Mouse (Mus musculus) heart, postnatal 0 days (tissue): ENCODE results near the gene Olfr78. TPM values are rescaled to one million over a fixed set of nuclear protein-coding genes. Genes with fewer than 3 reads are reported as not detected.

Experiments
- ATAC-seq: fragments of 200-750 bp; cut with Nextera tagmentation; 2 replicates; pipeline ENCODE4 v1.8.0; 2017; ENCODE audit warnings: low read depth, moderate number of reproducible peaks, moderate library complexity; ENCODE audit not compliant: insufficient read depth
- DNase-seq: peaks from one replicate; pipeline ENCODE4 v3.0.0-alpha.2; 2016; ENCODE audit warnings: low spot score
- H3K27ac ChIP-seq: fragments of 300-500 bp; sonication (generic); 2 replicates; pipeline ENCODE4 v1.5.1; 2014; ENCODE audit warnings: low read depth, mild to moderate bottlenecking
- H3K27me3 ChIP-seq: fragments of 300-500 bp; sonication (generic); 2 replicates; pipeline ENCODE4 v1.6.1; 2014; ENCODE audit warnings: low read length, mixed read lengths; ENCODE audit not compliant: control insufficient read depth, insufficient read depth
- H3K36me3 ChIP-seq: fragments of 300-500 bp; sonication (generic); replicated peaks from 2 replicates; pipeline ENCODE4 v1.6.1; 2014; ENCODE audit warnings: low read length, mixed read lengths; ENCODE audit not compliant: control insufficient read depth, insufficient read depth
- H3K4me1 ChIP-seq: fragments of 300-500 bp; sonication (generic); 2 replicates; pipeline ENCODE4 v1.6.1; 2014; ENCODE audit warnings: antibody characterized with exemption; ENCODE audit not compliant: control insufficient read depth, insufficient read depth
- H3K4me2 ChIP-seq: fragments of 300-500 bp; sonication (generic); 2 replicates; pipeline ENCODE4 v1.6.1; 2014; ENCODE audit warnings: low read depth, mild to moderate bottlenecking, low read length, moderate library complexity
- H3K4me3 ChIP-seq: fragments of 300-500 bp; sonication (generic); 2 replicates; pipeline ENCODE4 v1.5.1; 2014; ENCODE audit warnings: low read depth, low read length
- H3K9ac ChIP-seq: fragments of 300-500 bp; sonication (generic); replicated peaks from 2 replicates; pipeline ENCODE4 v1.6.1; 2014; ENCODE audit warnings: low read depth, low read length, mixed read lengths
- H3K9me3 ChIP-seq: fragments of 300-500 bp; sonication (generic); replicated peaks from 2 replicates; pipeline ENCODE4 v1.6.1; 2016; ENCODE audit warnings: low read length; ENCODE audit not compliant: control insufficient read depth
- CTCF ChIP-seq: IDR thresholded peaks from 2 replicates; pipeline ENCODE4 v1.5.1; 2016; ENCODE audit warnings: antibody characterized with exemption, control low read depth, low read depth
- EP300 ChIP-seq: IDR thresholded peaks from 2 replicates; pipeline ENCODE4 v1.6.1; 2016; ENCODE audit warnings: antibody characterized with exemption, low read depth
- WGBS: fragments of 180-500 bp; shearing (Covaris S2); extraction: QIAGEN DNeasy Blood & Tissue Kit; methylation state at CpG from one replicate; pipeline ENCODE4 v1.1.7; 2014; 5-methylcytosine and 5-hydroxymethylcytosine counted together
- polyA plus RNA-seq: library from polyadenylated mRNA; unstranded; fragments of >200 nt; fragmentation: Nextera tagmentation; extraction: Ambion mirVana; gene quantifications from 2 replicates; pipeline ENCODE4 v1.2.1, GENCODE M21; 2015
- total RNA-seq: library from RNA; depleted of rRNA; stranded (reverse); fragments of >200 nt; gene quantifications from 2 replicates; pipeline ENCODE4 v1.2.3, GENCODE M21; 2014; ENCODE audit warnings: low replicate concordance; rRNA removed

The Olfr78 gene
- total and polyA plus RNA-seq, 2 experiments from 2014 or later: 0.34 to 4.1 TPM

- TF ChIP-seq EP300 (no peak), CTCF (no peak)
- Histone ChIP-seq H3K27ac (no peak within 1 kb of the TSS), H3K27me3 (no peaks in the 10 kb centered on the region), H3K9ac (no peak within 1 kb of the TSS), H3K9me3 (no peaks in the 10 kb centered on the region), H3K36me3 (no peaks in the 10 kb centered on the region), H3K4me3 (no peak within 1 kb of the TSS), H3K4me1 (no peaks in the 10 kb centered on the region), H3K4me2 (no peak within 1 kb of the TSS)
- DNase-seq (no peak), ATAC-seq (no peak)
These were observed 31.9 kb downstream of the Olfr78 start, which contains the start of gene Olfr559 for GRCm38 (mm10) chr7:102727391-102727790. Olfr559 (minus strand) TSS chr7:102727491.

- 24% methylated on average over 1 of the region's 1 CpGs for whole genome bisulfite sequencing
- no peak within 1 kb of the TSS for H3K4me3 ChIP-seq
- no peak within 1 kb of the TSS for H3K27ac ChIP-seq
- no peak for ATAC-seq
- H3K9ac ChIP-seq: no peak within 1 kb of the TSS
- DNase-seq: no peak
- H3K36me3 ChIP-seq: no peaks in the 10 kb centered on the region
- H3K4me1 ChIP-seq: no peaks in the 10 kb centered on the region
- TF ChIP-seq CTCF (no peak), EP300 (no peak)
- no peaks in the 10 kb centered on the region for H3K27me3 ChIP-seq
- 0 out of 2 replicates have a peak, but pooled peaks cover 4% of the 10 kb centered on the region for H3K9me3 ChIP-seq
- H3K4me2 ChIP-seq: no peak within 1 kb of the TSS
These were observed 40.3 kb downstream of the Olfr78 start, which contains the start of gene Olfr33 for GRCm38 (mm10) chr7:102718970-102719369. Olfr33 (minus strand) TSS chr7:102719070.

GRCm38 (mm10) chr7:102701915-102702314 lies 57.4 kb downstream of the Olfr78 start, which contains the start of gene Olfr558:
Olfr558 (plus strand) TSS chr7:102702215.
- Histone ChIP-seq H3K27me3 (no peaks in the 10 kb centered on the region), H3K9ac (no peak within 1 kb of the TSS), H3K9me3 (no peaks in the 10 kb centered on the region), H3K4me1 (no peaks in the 10 kb centered on the region), H3K36me3 (no peaks in the 10 kb centered on the region), H3K4me3 (no peak within 1 kb of the TSS), H3K27ac (no peak within 1 kb of the TSS), H3K4me2 (no peak within 1 kb of the TSS)
- ATAC-seq: no peak
- no peak for DNase-seq
- no peak for TF ChIP-seq CTCF
- no peak for TF ChIP-seq EP300

- no peak overlapping the region for H3K4me3 ChIP-seq
- TF ChIP-seq EP300: no peak
- no peak for TF ChIP-seq CTCF
- 78% methylated on average over 7 of the region's 7 CpGs for WGBS
- no peaks in the 10 kb centered on the region for H3K4me1 ChIP-seq
- no peak overlapping the region for H3K27ac ChIP-seq
- H3K4me2 ChIP-seq: no peak overlapping the region
- no peaks in the 10 kb centered on the region for H3K9me3 ChIP-seq
- no peaks in the 10 kb centered on the region for H3K36me3 ChIP-seq
- no peaks in the 10 kb centered on the region for H3K27me3 ChIP-seq
- ATAC-seq (no peak), DNase-seq (no peak)
- no peak overlapping the region for H3K9ac ChIP-seq
These were observed 60.8 kb downstream of the Olfr78 start for GRCm38 (mm10) chr7:102698461-102698860.

- 50% methylated on average over 5 of the region's 5 CpGs for WGBS
- ATAC-seq: no peak
These were observed 63.7 kb downstream of the Olfr78 start, which contains the start of gene Olfr557 for GRCm38 (mm10) chr7:102695358-102696125. Olfr557 (plus strand) TSS chr7:102695910.

More at GRCm38 (mm10) chr7:102695358-102696125, 63.7 kb downstream of the Olfr78 start, which contains the start of gene Olfr557:
- peak; percentile 16 for DNase-seq
- Histone ChIP-seq H3K9me3 (no peaks in the 10 kb centered on the region), H3K4me3 (no peak within 1 kb of the TSS), H3K4me2 (no peak within 1 kb of the TSS), H3K27me3 (no peaks in the 10 kb centered on the region), H3K27ac (no peak within 1 kb of the TSS), H3K36me3 (no peaks in the 10 kb centered on the region), H3K9ac (no peak within 1 kb of the TSS), H3K4me1 (no peaks in the 10 kb centered on the region)
- TF ChIP-seq EP300 (no peak), CTCF (peak; percentile 80)

Other genes with a start within 250 kb of the Olfr78 start
Only the 30 nearest of the 31 such genes appear.
- not detected in 2 replicates for gene Olfr547, start 224.7 kb downstream of the Olfr78 start, total RNA-seq
- not detected in 2 replicates for gene Olfr547, start 224.7 kb downstream of the Olfr78 start, polyA plus RNA-seq
- gene Olfr548-ps1, start 218.6 kb downstream of the Olfr78 start, total RNA-seq: not detected in 2 replicates
- gene Olfr548-ps1, start 218.6 kb downstream of the Olfr78 start, polyA plus RNA-seq: not detected in 2 replicates
- not detected in 2 replicates for gene Olfr549, start 209.6 kb downstream of the Olfr78 start, total RNA-seq
- gene Olfr549, start 209.6 kb downstream of the Olfr78 start, polyA plus RNA-seq: not detected in 2 replicates
- gene Trim21, start 194.0 kb downstream of the Olfr78 start, total RNA-seq: 4.0 and 5.6 TPM in 2 replicates
- gene Trim21, start 194.0 kb downstream of the Olfr78 start, polyA plus RNA-seq: 0.22 and 0.32 TPM in 2 replicates
- not detected in 2 replicates for gene Olfr550, start 188.0 kb downstream of the Olfr78 start, total RNA-seq
- not detected in 2 replicates for gene Olfr550, start 188.0 kb downstream of the Olfr78 start, polyA plus RNA-seq
- not detected in 2 replicates for gene Olfr551, start 167.6 kb downstream of the Olfr78 start, total RNA-seq
- gene Olfr551, start 167.6 kb downstream of the Olfr78 start, polyA plus RNA-seq: not detected in 2 replicates
- not detected in 2 replicates for gene Olfr552, start 161.7 kb downstream of the Olfr78 start, total RNA-seq
- gene Olfr552, start 161.7 kb downstream of the Olfr78 start, polyA plus RNA-seq: not detected in 2 replicates
- not detected in 2 replicates for gene Olfr553, start 141.3 kb downstream of the Olfr78 start, total RNA-seq
- not detected in 2 replicates for gene Olfr553, start 141.3 kb downstream of the Olfr78 start, polyA plus RNA-seq
- gene Olfr554, start 121.0 kb downstream of the Olfr78 start, total RNA-seq: not detected in 2 replicates
- not detected in 2 replicates for gene Olfr554, start 121.0 kb downstream of the Olfr78 start, polyA plus RNA-seq
- gene Olfr555, start 100.6 kb downstream of the Olfr78 start, total RNA-seq: not detected in 2 replicates
- not detected in 2 replicates for gene Olfr555, start 100.6 kb downstream of the Olfr78 start, polyA plus RNA-seq
- gene Olfr556, start 94.6 kb downstream of the Olfr78 start, total RNA-seq: not detected in 2 replicates
- not detected in 2 replicates for gene Olfr556, start 94.6 kb downstream of the Olfr78 start, polyA plus RNA-seq
- 10.0 and 22.4 TPM in 2 replicates for gene Trim68, start 72.1 kb downstream of the Olfr78 start, total RNA-seq
- gene Trim68, start 72.1 kb downstream of the Olfr78 start, polyA plus RNA-seq: 8.3 and 8.9 TPM in 2 replicates
- not detected in 2 replicates for gene Olfr557, start 63.6 kb downstream of the Olfr78 start, total RNA-seq
- gene Olfr557, start 63.6 kb downstream of the Olfr78 start, polyA plus RNA-seq: not detected in 2 replicates
- gene Olfr558, start 57.3 kb downstream of the Olfr78 start, total RNA-seq: 1.2 and 1.5 TPM in 2 replicates
- 2.2 and 2.3 TPM in 2 replicates for gene Olfr558, start 57.3 kb downstream of the Olfr78 start, polyA plus RNA-seq
- gene Olfr33, start 40.4 kb downstream of the Olfr78 start, total RNA-seq: not detected in 2 replicates
- gene Olfr33, start 40.4 kb downstream of the Olfr78 start, polyA plus RNA-seq: not detected in 2 replicates
- gene Olfr559, start 32.0 kb downstream of the Olfr78 start, total RNA-seq: not detected in 2 replicates
- gene Olfr559, start 32.0 kb downstream of the Olfr78 start, polyA plus RNA-seq: not detected in 2 replicates
- not detected in 2 replicates for gene Olfr560, start 105 bp downstream of the Olfr78 start, total RNA-seq
- gene Olfr560, start 105 bp downstream of the Olfr78 start, polyA plus RNA-seq: not detected in 2 replicates
- gene Olfr561, start 11.8 kb upstream of the Olfr78 start, total RNA-seq: not detected in 2 replicates
- not detected in 2 replicates for gene Olfr561, start 11.8 kb upstream of the Olfr78 start, polyA plus RNA-seq
- gene Olfr564, start 44.0 kb upstream of the Olfr78 start, total RNA-seq: not detected in 2 replicates
- gene Olfr564, start 44.0 kb upstream of the Olfr78 start, polyA plus RNA-seq: not detected in 2 replicates
- gene Olfr566, start 99.3 kb upstream of the Olfr78 start, total RNA-seq: not detected in 2 replicates
- gene Olfr566, start 99.3 kb upstream of the Olfr78 start, polyA plus RNA-seq: not detected in 2 replicates
- gene Olfr568, start 117.7 kb upstream of the Olfr78 start, total RNA-seq: not detected in 2 replicates
- gene Olfr568, start 117.7 kb upstream of the Olfr78 start, polyA plus RNA-seq: not detected in 2 replicates
- not detected in 2 replicates for gene Olfr569, start 131.4 kb upstream of the Olfr78 start, total RNA-seq
- not detected in 2 replicates for gene Olfr569, start 131.4 kb upstream of the Olfr78 start, polyA plus RNA-seq
- not detected in 2 replicates for gene Olfr570, start 135.1 kb upstream of the Olfr78 start, total RNA-seq
- gene Olfr570, start 135.1 kb upstream of the Olfr78 start, polyA plus RNA-seq: not detected in 2 replicates
- gene Olfr571, start 158.1 kb upstream of the Olfr78 start, total RNA-seq: not detected in 2 replicates
- not detected in 2 replicates for gene Olfr571, start 158.1 kb upstream of the Olfr78 start, polyA plus RNA-seq
- gene Olfr572, start 164.9 kb upstream of the Olfr78 start, total RNA-seq: not detected in 2 replicates
- not detected in 2 replicates for gene Olfr572, start 164.9 kb upstream of the Olfr78 start, polyA plus RNA-seq
- gene Olfr573-ps1, start 183.1 kb upstream of the Olfr78 start, total RNA-seq: not detected in 2 replicates
- not detected in 2 replicates for gene Olfr573-ps1, start 183.1 kb upstream of the Olfr78 start, polyA plus RNA-seq
- gene Olfr574, start 189.0 kb upstream of the Olfr78 start, total RNA-seq: not detected in 2 replicates
- not detected in 2 replicates for gene Olfr574, start 189.0 kb upstream of the Olfr78 start, polyA plus RNA-seq
- gene Olfr575, start 199.3 kb upstream of the Olfr78 start, total RNA-seq: not detected in 2 replicates
- gene Olfr575, start 199.3 kb upstream of the Olfr78 start, polyA plus RNA-seq: not detected in 2 replicates
- not detected in 2 replicates for gene Olfr576, start 203.2 kb upstream of the Olfr78 start, total RNA-seq
- gene Olfr576, start 203.2 kb upstream of the Olfr78 start, polyA plus RNA-seq: not detected in 2 replicates
- not detected in 2 replicates for gene Olfr577, start 216.5 kb upstream of the Olfr78 start, total RNA-seq
- gene Olfr577, start 216.5 kb upstream of the Olfr78 start, polyA plus RNA-seq: not detected in 2 replicates